Mouse (Mus musculus) spleen, adult 2 months (tissue): ENCODE measurements around the gene Fam25c.

Experiments used
- CTCF ChIP-seq: fragments of 200-500 bp; IDR thresholded peaks from 2 replicates; pipeline ENCODE4 v1.5.1; 2011; ENCODE audit warnings: mild to moderate bottlenecking, inconsistent platforms; ENCODE audit not compliant: insufficient read depth, insufficient read length, insufficient replicate concordance; ENCODE audit errors: extremely low read depth
- POLR2A ChIP-seq: fragments of 200-500 bp; IDR thresholded peaks from 2 replicates; pipeline ENCODE4 v1.6.1; 2011; ENCODE audit warnings: low read depth, low read length, inconsistent platforms

DNA sequence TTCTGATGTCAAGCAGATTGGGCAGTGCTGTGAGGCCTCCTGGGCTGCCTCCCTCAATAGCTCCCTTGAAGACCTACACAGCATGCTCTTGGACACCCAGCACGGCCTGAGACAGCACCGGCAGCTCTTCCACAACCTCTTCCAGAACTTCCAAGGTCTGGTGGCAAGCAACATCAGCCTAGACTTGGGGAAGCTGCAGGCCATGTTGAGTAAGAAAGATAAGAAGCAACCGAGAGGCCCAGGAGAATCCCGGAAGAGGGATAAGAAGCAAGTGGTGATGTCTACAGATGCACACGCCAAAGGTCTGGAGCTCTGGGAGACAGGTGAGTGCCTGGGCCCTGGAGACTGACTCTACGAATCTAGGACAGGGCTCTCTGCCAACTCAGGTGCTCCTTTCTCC is 44.1 kb upstream of the Fam25c start:
- no peak for TF ChIP-seq CTCF
- no peak for TF ChIP-seq POLR2A
